Mouse (Mus musculus): Measurements from ENCODE around the gene Abhd18.
"Not testable (repeated sequence)": the region's sequence is repeated elsewhere in the genome, so short reads cannot be mapped to it uniquely, and the experiment has no call there.

Abhd18 gene

GRCm38 (mm10) chr3:40846957-40847017 lies at the start of gene Abhd18:
TSS of gene Abhd18 (plus strand) at chr3:40846970.
- not testable (repeated sequence) for DNase-seq

DNA sequence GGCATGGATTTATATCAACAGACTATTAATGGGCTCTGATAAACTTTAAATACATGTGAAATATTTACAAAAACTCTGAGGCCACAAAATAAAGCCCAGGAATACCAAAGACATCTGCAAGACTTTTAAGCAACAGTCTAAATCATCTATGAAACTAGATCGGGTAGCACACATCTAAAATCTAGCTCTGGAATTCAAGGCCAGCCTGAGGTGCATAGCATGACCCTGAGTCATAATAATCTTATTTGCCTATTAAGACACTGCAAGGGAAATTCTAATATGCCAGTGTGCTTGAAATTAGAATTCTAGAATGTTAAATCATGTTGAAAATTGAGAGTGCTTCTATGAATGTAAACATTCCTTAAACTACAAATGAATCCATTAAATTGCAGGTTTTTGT lies 48.7 kb upstream of the Abhd18 start:
- no peak for DNase-seq

GRCm38 (mm10) chr3:40798500-40798899 lies 48.3 kb upstream of the Abhd18 start:
- peak; percentile 23 to 30 for DNase-seq

DNA sequence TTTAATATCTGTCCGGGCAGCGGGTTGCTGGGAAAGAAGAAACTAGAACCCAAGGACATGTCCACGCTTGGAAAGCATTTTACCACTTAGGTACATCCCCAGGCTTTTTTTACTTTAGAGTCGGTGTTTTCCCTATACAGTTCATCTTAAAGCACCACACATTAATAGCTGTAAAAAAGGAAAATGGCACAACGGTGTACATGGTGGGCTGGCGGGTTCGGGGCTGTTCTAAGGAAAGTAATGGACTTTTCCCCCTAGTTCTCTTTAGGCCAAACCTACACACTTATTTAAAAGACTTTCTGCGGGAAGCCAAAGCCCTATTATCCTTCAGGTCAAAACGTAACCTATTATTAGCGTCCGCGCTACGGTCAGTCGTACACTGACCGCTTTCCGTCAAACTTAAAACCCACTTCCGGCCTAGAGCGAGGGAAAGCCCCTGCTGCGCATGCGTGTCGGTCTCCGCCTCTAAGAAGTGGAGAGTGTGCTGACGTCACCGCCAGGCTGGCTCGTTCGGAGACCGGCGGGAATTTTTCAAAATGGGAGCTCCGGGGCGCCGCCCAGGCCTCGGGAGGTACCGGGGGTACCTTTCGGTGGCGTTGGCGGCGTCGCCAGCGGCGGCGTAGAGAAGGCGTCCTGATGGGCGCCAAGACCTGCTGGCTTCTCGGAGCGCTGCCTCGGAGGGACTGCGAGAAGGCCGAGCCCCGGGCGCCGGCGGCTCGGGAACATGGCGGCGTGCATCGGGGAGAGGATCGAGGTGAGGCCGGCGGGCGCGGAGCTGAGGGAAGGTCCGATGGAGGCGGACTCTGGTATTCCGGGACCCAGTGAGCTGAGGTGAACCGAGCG lies 47.0 kb upstream of the Abhd18 start, which contains the start of gene Plk4:
Gene Plk4, plus strand, starts transcription at position 490 of the 843 bp plus-strand sequence.
- peak; percentile 96 for DNase-seq

DNA sequence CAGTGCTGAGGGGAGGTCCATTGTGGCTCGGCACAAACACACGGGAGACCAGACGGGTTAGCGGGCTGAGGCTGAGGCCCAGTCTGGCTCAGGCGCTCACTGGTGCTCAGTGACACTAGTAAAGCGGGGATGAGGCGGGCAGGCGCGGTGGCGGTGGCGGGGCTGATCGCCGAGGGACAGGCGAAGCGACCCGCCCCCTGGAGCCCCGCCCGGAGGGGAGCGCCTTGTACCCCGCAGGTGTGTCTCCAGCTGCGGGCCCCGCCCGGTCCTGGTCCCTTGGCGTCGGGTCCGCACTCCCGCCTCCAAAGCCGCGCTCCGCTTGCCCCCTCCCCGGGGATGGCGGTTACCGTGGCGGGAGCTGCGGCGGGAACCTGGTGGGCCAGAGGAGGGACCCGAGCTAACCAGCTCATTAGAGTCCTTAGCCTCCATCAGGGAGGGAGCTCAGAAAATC lies 46.4 kb upstream of the Abhd18 start:
- peak in 1 of 2 experiments; percentile 36 for DNase-seq

DNA sequence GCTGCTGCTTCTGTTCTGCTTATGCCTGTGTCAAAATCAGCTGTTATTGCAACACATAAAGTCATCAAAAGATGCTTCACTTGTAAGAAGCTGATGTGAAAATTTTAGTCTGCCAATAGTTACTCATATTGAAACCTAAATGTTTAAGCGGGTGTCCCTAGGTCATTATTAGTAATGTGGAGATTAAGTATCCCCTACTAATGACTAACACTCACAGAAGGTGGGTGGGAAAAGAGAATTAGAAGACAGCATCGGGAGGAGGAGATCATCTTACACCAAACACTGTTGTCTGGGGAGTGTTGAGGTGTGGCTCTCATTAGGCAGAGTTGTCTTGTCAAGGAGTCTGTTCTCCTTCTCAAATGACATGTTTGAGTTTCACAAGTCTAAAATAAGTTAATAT lies 39.9 kb upstream of the Abhd18 start:
- no peak for DNase-seq

- no peak for DNase-seq
Measured at GRCm38 (mm10) chr3:40808686-40809085, 38.1 kb upstream of the Abhd18 start.

DNA sequence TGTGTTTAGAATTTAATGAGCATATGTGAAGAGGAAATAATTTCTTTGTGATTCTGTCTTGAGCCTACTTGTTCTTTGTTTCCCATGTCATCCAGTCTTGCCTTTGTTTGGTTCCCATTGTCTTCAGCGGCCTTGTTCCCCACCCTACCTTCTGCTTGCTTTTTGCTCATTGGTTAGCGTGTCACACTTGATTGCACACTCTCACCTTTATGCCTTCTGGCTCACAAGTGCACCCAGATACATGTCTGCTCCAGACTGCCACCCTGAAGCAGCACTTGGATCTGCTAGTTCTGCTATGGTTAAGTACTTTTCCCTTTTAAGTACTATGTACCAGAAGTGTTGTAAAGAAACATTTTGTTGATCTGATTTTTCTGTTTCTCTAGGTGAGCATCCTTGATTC lies 36.9 kb upstream of the Abhd18 start:
- DNase-seq, result no peak

DNA sequence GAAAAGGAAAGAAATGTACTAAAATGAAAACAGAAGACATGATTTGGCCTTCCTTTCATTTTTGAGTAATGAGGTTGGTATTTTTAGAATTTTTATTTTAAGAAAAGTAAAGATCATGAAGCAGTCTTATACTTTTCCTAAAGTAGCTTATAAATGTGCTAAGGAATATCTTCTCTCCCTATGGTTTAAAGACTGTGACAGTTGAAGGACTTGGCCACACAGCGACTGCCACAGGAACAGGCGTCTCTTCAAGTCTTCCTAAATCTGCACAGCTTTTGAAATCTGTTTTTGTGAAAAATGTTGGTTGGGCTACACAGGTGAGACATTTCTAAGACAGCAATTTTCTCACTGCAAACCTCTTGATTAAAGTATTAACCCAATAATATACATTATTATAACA lies 33.5 kb upstream of the Abhd18 start:
- DNase-seq, result no peak

GRCm38 (mm10) chr3:40845521-40845920 lies 1.2 kb upstream of the Abhd18 start:
- peak in 1 of 2 experiments; percentile 18 for DNase-seq

DNA sequence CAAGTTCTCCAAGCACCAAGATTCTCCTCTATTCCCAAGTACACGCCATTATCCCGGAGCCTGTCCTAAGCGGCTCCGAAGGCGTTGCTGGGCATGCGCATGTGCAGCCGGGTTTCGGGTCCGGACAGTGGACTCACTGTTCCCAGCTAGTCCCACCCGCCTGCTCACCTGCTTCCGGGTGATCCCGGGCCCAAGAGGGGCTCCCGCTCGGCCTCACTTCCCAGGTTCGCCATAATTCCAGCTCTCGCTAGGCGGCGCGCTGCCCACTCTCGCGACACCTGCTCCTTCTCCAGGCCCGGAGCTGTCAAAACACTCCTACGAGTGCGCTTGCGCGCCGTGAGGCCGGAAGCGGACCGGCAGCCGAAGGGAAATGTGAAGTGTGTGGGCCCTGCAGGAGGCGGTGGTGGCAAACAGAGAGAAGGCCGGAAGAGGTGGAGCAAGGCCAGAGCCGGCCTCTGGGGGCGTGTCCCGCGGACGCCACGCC lies 255 bp upstream of the Abhd18 start, which contains the start of gene Mfsd8:
Gene Mfsd8, minus strand, starts transcription at position 414 of the 484 bp plus-strand sequence.
- DNase-seq, result peak; percentile 95 to 97

DNA sequence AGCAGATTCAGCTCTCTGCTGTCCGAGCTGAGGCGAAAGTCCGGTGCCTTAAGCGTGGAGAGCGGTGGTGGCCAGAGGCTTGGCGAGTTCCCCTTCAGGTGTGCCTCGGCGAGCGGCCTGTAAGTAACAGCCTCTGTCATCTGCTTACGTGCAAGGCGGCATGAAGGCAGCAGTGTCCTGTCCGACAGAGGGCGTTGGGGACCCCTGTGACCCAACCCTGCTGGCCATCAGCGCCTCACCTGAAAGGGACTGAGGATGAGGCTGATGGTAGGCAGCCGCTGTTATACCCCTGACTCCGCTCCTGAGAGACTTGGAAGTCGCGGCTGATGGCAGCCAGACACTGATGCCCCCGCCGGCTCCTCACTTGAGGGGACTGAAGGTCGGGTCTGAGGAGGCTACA lies 248 bp downstream of the Abhd18 start:
- DNase-seq, result peak; percentile 76

DNA sequence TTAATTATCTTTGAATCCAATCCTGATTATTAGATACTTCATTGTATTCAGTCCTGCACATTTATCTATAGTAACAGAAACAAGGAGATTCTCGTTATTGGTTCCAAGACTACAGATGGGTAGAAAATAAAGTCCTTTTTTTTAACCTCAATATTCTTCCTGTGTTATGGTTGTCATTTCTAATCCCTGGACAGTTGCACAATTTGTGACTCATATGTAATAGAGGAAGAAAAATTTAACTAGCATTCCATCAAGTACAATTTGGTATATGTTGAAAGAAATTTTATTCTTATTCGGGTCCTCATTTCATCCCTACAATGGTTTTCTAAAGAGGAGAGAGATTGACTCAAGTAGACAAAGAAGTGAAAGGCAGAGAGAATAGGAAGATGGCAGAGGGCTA lies 1.2 kb downstream of the Abhd18 start:
- DNase-seq, result not testable (repeated sequence)

DNA sequence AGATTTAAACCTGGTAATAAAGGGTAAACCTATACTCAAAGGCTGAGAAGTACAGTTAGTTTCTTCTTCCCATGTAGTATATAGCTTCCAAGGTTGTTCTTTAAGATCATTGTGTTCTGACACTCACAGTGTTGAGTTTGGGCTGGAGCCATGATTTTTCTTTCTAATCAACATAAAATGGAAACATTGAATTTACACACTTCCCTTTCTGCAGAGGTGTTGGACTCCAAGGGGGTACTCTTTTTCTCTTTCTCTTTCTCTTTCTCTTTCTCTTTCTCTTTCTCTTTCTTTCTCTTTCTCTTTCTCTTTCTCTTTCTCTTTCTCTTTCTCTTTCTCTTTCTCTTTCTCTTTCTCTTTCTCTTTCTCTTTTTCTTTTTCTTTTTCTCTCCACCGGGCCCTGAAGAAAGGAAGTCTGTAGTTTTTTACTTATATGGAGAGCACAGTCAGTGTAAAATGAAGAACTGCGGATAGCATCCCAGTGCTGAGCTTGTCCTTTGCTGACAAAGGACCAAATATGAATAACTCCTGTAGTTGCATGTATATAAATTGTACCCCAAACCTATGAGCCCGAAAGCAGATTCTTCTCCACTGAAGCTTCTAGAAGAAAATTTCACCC lies 6.5 kb downstream of the Abhd18 start:
- not testable (repeated sequence) for DNase-seq

- DNase-seq, result peak; percentile 98 to 99
Measured at GRCm38 (mm10) chr3:40893816-40894258, 47.1 kb downstream of the Abhd18 start.

DNA sequence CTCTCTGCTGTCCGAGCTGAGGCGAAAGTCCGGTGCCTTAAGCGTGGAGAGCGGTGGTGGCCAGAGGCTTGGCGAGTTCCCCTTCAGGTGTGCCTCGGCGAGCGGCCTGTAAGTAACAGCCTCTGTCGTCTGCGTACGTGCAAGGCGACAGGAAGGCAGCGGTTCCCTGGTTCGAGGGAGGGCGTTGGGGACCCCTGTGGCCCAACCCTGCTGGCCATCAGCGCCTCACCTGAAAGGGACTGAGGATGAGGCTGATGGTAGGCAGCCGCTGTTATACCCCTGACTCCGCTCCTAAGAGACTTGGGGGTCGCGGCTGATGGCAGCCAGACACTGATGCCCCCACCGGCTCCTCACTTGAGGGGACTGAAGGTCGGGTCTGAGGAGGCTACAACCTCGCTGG lies 47.6 kb downstream of the Abhd18 start:
- DNase-seq, result peak; percentile 36 to 46

- not testable (repeated sequence) for DNase-seq
Measured at GRCm38 (mm10) chr3:40902443-40902842, 55.7 kb downstream of the Abhd18 start, which contains the start of gene 1700034I23Rik. TSS of gene 1700034I23Rik (minus strand) at chr3:40902543.

DNA sequence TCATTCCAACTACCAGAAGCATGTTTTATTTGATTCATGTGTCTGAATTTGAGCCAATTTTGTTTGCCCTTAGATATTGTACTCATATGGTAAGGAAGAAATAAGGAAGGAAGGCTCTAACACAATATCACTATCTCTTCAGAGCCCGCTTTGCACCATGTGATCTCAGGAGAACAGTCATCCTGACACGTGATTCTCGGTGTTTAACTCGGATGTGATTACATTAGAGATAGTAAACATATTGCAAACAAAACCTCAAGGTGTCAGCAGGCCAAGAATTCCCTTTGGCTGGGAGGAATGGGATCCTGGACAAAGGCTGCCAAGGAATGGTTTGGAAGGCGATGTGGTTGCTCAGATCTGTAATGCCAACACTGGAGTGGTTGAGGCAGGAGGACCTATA lies 91.4 kb downstream of the Abhd18 start:
- DNase-seq, result no peak

DNA sequence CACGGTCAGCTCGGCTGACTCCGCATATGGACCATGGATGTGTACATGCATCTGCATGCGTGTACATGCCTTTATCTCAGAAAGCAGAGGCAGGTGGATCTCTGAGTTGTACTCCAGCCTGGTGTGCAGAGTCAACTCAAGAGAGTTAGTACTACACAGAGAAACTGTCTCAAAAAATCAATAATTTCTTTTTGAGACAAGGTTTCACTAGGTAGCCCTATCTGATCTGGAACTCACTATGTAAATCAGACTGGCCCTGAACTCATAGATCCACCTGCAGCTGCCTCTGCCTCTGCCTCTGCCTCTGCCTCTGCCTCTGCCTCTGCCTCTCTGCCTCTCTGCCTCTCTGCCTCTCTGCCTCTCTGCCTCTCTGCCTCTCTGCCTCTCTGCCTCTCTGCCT lies 91.8 kb downstream of the Abhd18 start:
- DNase-seq, result no peak

- no peak for DNase-seq
Measured at GRCm38 (mm10) chr3:40939019-40939418, 92.2 kb downstream of the Abhd18 start.

DNA sequence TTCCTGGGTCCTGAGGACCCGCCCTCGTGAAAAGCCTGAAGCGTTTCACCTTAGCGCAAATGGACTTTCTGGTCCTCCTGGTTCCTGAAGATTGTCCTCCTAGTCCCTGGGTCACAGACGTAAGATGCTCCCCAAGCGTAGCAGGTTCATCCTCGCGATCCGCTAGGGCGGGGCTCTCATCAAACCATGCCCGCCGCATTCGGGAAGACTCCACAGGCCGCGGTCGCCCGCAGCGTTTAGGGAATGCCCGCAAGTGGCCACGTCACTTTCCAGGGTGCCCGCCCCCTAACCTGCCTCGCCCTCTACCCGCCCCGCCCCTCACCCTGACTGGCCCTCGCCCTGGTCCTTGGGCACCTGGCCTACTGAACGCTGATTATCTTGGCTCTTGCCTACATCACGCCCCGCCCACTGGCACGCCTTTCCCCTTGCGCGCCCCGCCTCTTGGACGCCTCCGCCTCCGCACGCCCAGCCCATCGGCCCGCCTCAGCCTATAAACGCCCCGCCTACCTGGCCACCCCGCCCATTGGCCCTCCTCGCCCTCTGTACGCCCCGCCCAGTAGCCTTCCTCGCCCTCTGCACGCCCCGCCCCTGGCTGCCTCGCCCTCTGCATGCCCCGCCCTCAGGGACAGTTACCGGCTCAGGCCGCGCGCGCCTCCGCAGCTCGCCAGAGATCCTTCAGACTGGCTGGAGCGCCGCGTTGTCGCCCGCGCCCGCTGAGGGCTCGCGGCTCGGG lies 102.6 kb downstream of the Abhd18 start, which contains the start of gene Larp1b:
Gene Larp1b, plus strand, starts transcription at position 659 of the 733 bp plus-strand sequence.
- peak; percentile 99 to 100 for DNase-seq

DNA sequence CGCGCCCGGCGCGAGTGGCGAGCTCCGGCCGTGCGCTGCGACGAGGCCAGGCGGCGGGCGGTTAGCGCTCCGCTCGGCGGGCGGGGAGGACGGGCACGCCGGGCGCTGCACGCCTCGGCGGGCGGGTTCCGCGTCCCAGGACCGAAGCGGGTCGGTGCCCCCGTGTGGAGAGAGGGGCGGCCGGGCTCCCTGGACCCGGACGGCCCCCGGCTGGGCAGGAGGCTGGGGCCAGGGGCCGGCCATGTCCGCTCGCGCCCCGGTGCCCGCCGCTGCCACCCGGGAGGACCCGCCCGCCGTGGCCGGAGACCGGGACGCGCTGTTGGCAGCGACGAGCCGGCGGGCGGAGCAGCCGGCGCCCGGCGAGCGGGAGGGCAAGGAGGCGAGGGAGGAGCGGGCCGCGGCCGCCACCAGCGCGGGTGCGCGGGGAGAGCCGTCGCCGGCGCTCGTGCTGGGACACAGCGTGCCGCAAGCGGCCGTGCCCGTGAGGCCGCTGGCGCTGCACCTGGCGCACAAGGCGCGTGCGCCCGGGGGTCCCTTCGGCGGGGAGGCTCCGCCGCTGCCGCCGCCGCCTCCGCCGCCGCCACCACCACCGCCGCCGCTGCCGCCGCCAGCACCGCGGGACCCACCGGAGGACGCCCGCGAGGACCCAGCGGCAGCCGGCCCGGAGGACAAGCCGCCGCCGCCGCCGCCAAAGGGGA lies 103.3 kb downstream of the Abhd18 start:
- peak in 1 of 2 experiments; percentile 64 for DNase-seq
